Mouse (Mus musculus) ES-E14 (cell line): ENCODE measurements around the gene Gpr135.

Experiments
- CHD2 ChIP-seq: IDR thresholded peaks from 2 replicates; pipeline ENCODE4 v1.6.1; 2014; ENCODE audit warnings: mild to moderate bottlenecking, low read depth, low read length, inconsistent platforms
- HCFC1 ChIP-seq: IDR thresholded peaks from 2 replicates; pipeline ENCODE4 v1.6.1; 2012; ENCODE audit warnings: low read length, inconsistent platforms, borderline replicate concordance; ENCODE audit not compliant: insufficient read depth
- MAFK ChIP-seq: IDR thresholded peaks from 2 replicates; pipeline ENCODE4 v1.6.1; 2014; ENCODE audit warnings: mild to moderate bottlenecking, low read depth, low read length, inconsistent platforms; ENCODE audit not compliant: insufficient read depth
- ZC3H11A ChIP-seq: IDR thresholded peaks from 2 replicates; pipeline ENCODE4 v1.6.1; 2012; ENCODE audit warnings: low read depth, mild to moderate bottlenecking, inconsistent platforms, low read length, borderline replicate concordance
- ZNF384 ChIP-seq: IDR thresholded peaks from 2 replicates; pipeline ENCODE4 v1.6.1; 2012; ENCODE audit warnings: low read depth, low read length, inconsistent platforms

DNA sequence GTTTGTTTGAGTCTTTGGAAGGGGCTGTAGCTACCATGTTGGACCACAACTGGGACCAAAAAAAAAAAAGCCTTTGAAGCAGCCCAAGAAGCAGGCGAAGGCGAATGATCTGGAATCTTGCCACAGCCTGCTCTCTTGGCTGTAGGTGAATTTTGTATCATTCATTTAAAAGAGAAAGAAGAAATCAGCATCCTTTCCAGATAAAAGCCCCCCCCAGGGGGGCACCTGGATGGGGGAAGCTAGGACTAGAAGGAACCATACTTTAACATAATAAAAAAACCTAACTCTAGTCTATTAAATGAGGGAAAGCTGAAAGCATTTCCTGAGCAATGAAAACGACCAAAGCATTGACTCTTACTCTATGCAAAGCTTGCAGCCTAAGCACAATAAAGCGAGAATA, 20.1 kb downstream of the Gpr135 start:
- TF ChIP-seq MAFK (no peak), CHD2 (no peak), HCFC1 (no peak), ZNF384 (no peak), ZC3H11A (no peak)
